Mouse (Mus musculus): ENCODE measurements around the gene Gpr61. TPM values are rescaled to one million over a fixed set of nuclear protein-coding genes. Genes with fewer than 3 reads are reported as not detected.
A peak's percentile ranks its signal among the peaks of the same experiment; 100 is the strongest.

Gene Gpr61
- polyA plus RNA-seq, 1 experiment from 2014 or later, result not detected

GRCm38 (mm10) chr3:108147386-108148235 is 7.1 kb downstream of the Gpr61 start:
- ATAC-seq (replicated peaks; ENCODE audit: low FRiP score, low read depth), result peak; percentile 44; the same call in 1 of the 2 replicates
- WGBS, result 65% methylated on average over 11 of the region's 11 CpGs
- H3K27ac ChIP-seq, result peak overlapping the region; percentile 71; the same call in 1 of the 2 replicates

DNA sequence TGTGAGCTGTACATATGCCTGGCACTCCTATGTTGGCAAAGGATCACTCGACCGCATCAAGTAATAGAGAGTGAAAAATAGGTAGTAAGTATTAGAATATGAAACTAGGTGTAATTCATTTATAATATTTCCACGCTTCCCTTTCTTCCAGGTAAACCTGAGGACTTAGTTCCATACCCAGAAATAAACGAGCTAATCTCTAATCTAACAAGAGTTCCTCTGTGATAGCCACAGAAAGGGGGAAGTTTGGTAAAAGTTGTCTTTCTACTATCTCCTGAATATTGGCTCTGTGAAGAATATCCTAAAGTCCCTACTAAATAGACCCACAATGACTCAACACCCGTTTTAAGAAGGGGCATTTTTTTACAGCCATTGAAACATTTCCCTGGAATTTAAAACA is 8.0 kb downstream of the Gpr61 start:
- Histone ChIP-seq H3K4me2 (ENCODE audit: low read length) (peak overlapping the region; percentile 64), H3K27me3 (ENCODE audit: insufficient read depth, low read length) (no peaks in the 10 kb centered on the region), H3K4me1 (replicated peaks; ENCODE audit: insufficient read depth, low read length) (peaks cover 13% of the 10 kb centered on the region), H3K9me3 (replicated peaks; ENCODE audit: low read length) (no peaks in the 10 kb centered on the region), H3K27ac (peak overlapping the region; percentile 97; the same call in 1 of the 2 replicates), H3K9ac (ENCODE audit: low read depth, low read length) (peak overlapping the region; percentile 94; the same call in 1 of the 2 replicates), H3K4me3 (replicated peaks; ENCODE audit: low read depth, low read length) (peak overlapping the region; percentile 97), H3K36me3 (ENCODE audit: insufficient read depth, low read length) (no peaks in the 10 kb centered on the region)
- no peak for TF ChIP-seq CTCF (IDR thresholded peaks at IDR 0.05; ENCODE audit: low read depth)
- ATAC-seq (replicated peaks; ENCODE audit: low FRiP score, low read depth), result no peak
- no peak for DNase-seq (ENCODE audit: low spot score)
- 56% methylated on average over 5 of the region's 5 CpGs for WGBS

More at GRCm38 (mm10) chr3:108147386-108148235, 7.1 kb downstream of the Gpr61 start:
- Histone ChIP-seq H3K27me3 (ENCODE audit: insufficient read depth, low read length) (no peaks in the 10 kb centered on the region), H3K9ac (ENCODE audit: low read depth, low read length) (no peak overlapping the region; the same call in 1 of the 2 replicates), H3K4me1 (replicated peaks; ENCODE audit: insufficient read depth, low read length) (peaks cover 13% of the 10 kb centered on the region), H3K4me2 (ENCODE audit: low read length) (peak overlapping the region; percentile 21), H3K36me3 (ENCODE audit: insufficient read depth, low read length) (no peaks in the 10 kb centered on the region), H3K4me3 (replicated peaks; ENCODE audit: low read depth, low read length) (no peak overlapping the region), H3K9me3 (replicated peaks; ENCODE audit: low read length) (no peaks in the 10 kb centered on the region)
- TF ChIP-seq CTCF (IDR thresholded peaks at IDR 0.05; ENCODE audit: low read depth), result peak; percentile 97
- peak; percentile 94 for DNase-seq (ENCODE audit: low spot score)

DNA sequence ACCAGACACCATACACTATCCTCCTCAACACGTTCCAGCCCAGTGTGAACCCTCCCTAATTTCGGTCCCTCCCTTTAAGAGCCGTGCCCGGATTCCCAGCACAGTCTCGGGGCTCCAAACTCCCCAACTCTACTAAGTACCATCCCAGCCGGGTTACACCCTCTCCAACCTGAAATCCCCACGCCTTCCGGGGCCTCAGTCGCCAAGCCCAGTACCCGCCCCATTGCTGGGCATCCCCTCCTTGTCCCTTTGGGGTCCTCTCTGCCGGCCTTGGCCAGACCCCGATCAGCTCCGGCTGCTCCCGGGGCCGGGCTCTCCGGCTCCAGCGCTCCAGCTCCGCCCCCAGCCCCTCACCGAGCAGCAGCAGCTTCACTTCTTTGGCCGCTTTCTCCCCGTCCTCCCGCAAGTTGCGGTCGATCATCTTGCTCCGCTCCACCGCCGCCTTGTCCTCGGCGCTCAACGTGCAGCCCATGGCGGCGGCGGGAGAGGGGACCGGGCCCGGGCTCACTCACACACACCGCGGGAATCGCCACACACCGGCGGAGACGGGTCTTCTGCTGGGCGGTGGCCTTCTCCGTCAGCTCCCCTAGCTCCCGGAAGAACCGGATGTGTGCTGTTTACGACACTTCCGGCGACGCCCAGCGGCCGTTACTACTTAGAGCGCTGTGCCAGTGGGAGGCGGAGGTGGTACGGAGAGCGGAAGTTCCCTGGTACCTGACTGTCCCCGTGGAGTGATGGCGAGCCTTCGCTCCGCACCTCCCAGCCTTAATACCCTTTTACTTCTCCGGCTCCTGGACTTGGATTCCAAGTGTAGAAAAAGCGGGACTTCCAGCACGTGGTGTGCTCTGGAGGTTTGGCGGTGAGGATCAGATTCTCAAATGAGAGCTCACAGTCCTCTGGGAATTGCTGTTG is 8.9 kb downstream of the Gpr61 start, which contains the start of gene Gnai3:
TSS of gene Gnai3 (minus strand) at position 613 of the 912 bp plus-strand sequence.
- peak; percentile 39; the same call in 1 of the 2 replicates for TF ChIP-seq CTCF (IDR thresholded peaks at IDR 0.05; ENCODE audit: low read depth)
- Histone ChIP-seq H3K27ac (peak within 1 kb of the TSS; percentile 97), H3K4me3 (replicated peaks; ENCODE audit: low read depth, low read length) (peak within 1 kb of the TSS; percentile 97), H3K9me3 (replicated peaks; ENCODE audit: low read length) (no peaks in the 10 kb centered on the region), H3K4me1 (replicated peaks; ENCODE audit: insufficient read depth, low read length) (peaks cover 13% of the 10 kb centered on the region), H3K4me2 (ENCODE audit: low read length) (peak within 1 kb of the TSS; percentile 64), H3K27me3 (ENCODE audit: insufficient read depth, low read length) (no peaks in the 10 kb centered on the region), H3K36me3 (ENCODE audit: insufficient read depth, low read length) (no peaks in the 10 kb centered on the region), H3K9ac (ENCODE audit: low read depth, low read length) (peak within 1 kb of the TSS; percentile 94)
- ATAC-seq (replicated peaks; ENCODE audit: low FRiP score, low read depth), result peak; percentile 94
- WGBS, result under 1% methylated on average over 63 of the region's 63 CpGs
- DNase-seq (ENCODE audit: low spot score), result peak; percentile 98

DNA sequence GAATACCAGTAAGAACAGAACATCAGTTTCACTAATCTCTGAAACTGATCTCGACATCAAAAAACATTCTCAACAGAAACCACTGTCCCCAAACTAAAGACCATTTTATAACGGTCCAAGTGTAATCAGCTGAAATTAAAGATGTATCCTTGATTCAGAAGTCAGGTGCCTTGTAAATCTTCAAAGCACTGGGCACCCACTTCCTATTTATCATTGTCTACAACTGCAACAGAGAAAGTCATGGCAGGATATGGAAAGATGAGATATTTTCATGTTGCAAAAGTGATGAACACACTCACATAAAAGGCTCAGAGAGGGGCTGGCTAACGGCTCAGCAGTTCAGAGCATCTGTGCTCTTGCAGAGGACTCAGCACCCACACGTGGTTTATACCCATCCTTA is 13.9 kb downstream of the Gpr61 start:
- DNase-seq (ENCODE audit: low spot score) (no peak), ATAC-seq (replicated peaks; ENCODE audit: low FRiP score, low read depth) (no peak)
- Histone ChIP-seq H3K4me1 (replicated peaks; ENCODE audit: insufficient read depth, low read length) (no peaks in the 10 kb centered on the region), H3K9ac (ENCODE audit: low read depth, low read length) (no peak overlapping the region), H3K4me2 (ENCODE audit: low read length) (no peak overlapping the region), H3K9me3 (replicated peaks; ENCODE audit: low read length) (no peaks in the 10 kb centered on the region), H3K27ac (no peak overlapping the region), H3K36me3 (ENCODE audit: insufficient read depth, low read length) (no peaks in the 10 kb centered on the region), H3K27me3 (ENCODE audit: insufficient read depth, low read length) (no peaks in the 10 kb centered on the region), H3K4me3 (replicated peaks; ENCODE audit: low read depth, low read length) (no peak overlapping the region)
- 74% methylated on average over 4 of the region's 4 CpGs for WGBS
- no peak for TF ChIP-seq CTCF (IDR thresholded peaks at IDR 0.05; ENCODE audit: low read depth)

DNA sequence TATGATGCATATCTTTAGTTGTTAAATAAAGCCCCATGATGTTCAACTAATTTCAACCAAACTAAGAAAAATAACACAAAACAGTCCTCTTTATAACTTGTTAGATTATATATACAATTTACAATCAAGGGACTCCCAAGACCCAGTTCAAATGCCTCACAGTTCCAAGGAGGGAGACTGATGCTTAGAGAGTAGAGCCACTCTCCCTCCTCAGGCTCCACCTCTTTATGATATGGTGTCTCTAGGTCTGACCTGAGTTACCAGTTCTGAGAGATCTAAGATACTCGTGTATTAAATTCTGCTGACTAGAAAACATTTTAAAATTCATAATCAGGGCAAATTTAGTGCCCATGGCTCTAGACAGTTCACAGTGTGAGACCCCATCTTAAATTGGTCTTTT is 15.6 kb downstream of the Gpr61 start:
- 77% methylated on average over 1 of the region's 1 CpGs for WGBS
- TF ChIP-seq CTCF (IDR thresholded peaks at IDR 0.05; ENCODE audit: low read depth), result no peak
- Histone ChIP-seq H3K36me3 (ENCODE audit: insufficient read depth, low read length) (no peaks in the 10 kb centered on the region), H3K9ac (ENCODE audit: low read depth, low read length) (no peak overlapping the region), H3K4me1 (replicated peaks; ENCODE audit: insufficient read depth, low read length) (no peaks in the 10 kb centered on the region), H3K4me2 (ENCODE audit: low read length) (no peak overlapping the region), H3K27ac (no peak overlapping the region), H3K4me3 (replicated peaks; ENCODE audit: low read depth, low read length) (no peak overlapping the region), H3K27me3 (ENCODE audit: insufficient read depth, low read length) (no peaks in the 10 kb centered on the region), H3K9me3 (replicated peaks; ENCODE audit: low read length) (no peaks in the 10 kb centered on the region)
- no peak for DNase-seq (ENCODE audit: low spot score)
- ATAC-seq (replicated peaks; ENCODE audit: low FRiP score, low read depth), result no peak

DNA sequence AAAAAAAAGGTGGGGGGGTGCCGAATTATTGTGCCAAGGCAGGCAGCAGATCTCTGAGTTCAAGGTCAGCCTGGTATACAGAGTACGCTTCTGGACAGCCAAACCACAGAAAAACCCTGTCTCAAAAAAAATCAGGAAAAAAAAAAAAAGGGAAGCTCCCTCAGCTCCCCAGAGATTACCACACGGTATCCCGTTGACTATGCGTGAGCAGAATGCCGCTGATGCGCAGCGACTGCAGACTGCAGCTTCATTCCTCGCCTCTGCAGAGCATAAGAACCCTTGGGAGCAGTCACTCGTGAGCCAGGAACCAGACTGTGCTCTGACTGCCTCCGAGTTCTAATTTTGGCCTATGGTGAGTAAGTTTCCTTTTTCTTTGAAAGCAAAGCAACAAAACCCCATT is 20.0 kb downstream of the Gpr61 start:
- Histone ChIP-seq H3K9ac (ENCODE audit: low read depth, low read length) (no peak overlapping the region), H3K4me1 (replicated peaks; ENCODE audit: insufficient read depth, low read length) (peaks cover 9% of the 10 kb centered on the region; the same call in 1 of the 2 replicates), H3K9me3 (replicated peaks; ENCODE audit: low read length) (no peaks in the 10 kb centered on the region), H3K36me3 (ENCODE audit: insufficient read depth, low read length) (no peaks in the 10 kb centered on the region), H3K4me3 (replicated peaks; ENCODE audit: low read depth, low read length) (no peak overlapping the region), H3K27me3 (ENCODE audit: insufficient read depth, low read length) (no peaks in the 10 kb centered on the region), H3K4me2 (ENCODE audit: low read length) (no peak overlapping the region), H3K27ac (no peak overlapping the region)
- ATAC-seq (replicated peaks; ENCODE audit: low FRiP score, low read depth) (no peak), DNase-seq (ENCODE audit: low spot score) (no peak)
- TF ChIP-seq CTCF (IDR thresholded peaks at IDR 0.05; ENCODE audit: low read depth), result no peak
- 69% methylated on average over 11 of the region's 11 CpGs for WGBS
